Mouse (Mus musculus) thymus, postnatal 0 days (tissue): ENCODE measurements around the gene Sh3kbp1. TPM values are rescaled to one million over a fixed set of nuclear protein-coding genes. Genes with fewer than 3 reads are reported as not detected.

Experiments used
- DNase-seq: peaks from one replicate; pipeline ENCODE4 v3.0.0-alpha.2; 2015; ENCODE audit warnings: low spot score
- polyA plus RNA-seq: library from polyadenylated mRNA; unstranded; fragments of >200 nt; fragmentation: Nextera tagmentation; extraction: Ambion mirVana; gene quantifications from 2 replicates; pipeline ENCODE4 v1.2.1, GENCODE M21; 2015

Sh3kbp1 gene
- polyA plus RNA-seq, 1 experiment from 2014 or later: 190 TPM

DNA sequence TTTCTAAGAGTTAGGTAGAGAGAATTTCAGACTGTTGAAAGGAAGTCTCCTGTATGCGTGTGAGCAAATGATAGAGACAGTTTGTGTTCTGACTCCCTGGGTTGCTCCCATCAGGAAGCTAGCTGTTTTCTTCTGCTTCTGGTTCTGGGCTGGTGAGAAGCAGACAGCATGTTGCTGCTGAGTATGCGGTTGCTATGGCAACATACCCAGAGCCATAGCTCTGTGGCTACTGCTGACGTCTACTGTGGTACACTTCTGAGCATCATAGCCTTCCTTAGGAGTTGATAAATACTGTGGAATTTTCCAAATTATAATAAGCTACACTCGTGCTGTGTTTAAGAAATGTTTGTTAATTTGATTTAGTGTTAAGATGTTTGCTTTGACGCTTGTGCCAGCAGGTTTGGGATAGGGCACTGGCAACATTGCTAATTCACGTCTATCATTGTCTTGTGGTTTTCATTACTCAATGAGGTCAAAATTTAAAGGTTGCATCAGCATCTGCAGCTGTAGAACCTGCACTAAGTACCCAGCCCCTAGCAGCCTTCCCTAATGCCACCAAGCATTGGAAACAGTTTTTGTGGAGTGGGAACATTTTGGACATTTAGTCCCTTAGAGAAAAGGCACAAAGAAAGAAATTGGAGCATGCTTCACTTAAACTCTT lies 202.2 kb downstream of the Sh3kbp1 start:
- DNase-seq: no peak

DNA sequence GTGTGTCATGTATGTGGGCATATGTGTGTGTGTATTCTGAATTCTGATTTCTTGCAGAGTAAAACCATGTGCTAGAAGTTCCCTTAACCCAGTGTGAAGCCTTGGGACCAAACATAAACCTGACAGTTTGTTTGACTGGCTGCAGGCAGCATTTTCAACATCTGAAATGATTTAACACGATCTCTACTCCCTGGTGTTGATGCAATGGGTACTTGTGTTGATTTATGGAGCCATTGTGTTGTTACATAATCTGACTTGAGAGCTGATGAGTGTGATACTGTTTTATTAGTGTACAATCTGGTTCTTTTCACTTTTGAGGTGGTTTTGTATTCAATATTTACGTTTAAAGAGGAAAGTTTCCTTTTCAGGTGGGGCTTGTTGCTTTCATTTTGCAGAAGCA lies 204.1 kb downstream of the Sh3kbp1 start:
- DNase-seq: no peak

DNA sequence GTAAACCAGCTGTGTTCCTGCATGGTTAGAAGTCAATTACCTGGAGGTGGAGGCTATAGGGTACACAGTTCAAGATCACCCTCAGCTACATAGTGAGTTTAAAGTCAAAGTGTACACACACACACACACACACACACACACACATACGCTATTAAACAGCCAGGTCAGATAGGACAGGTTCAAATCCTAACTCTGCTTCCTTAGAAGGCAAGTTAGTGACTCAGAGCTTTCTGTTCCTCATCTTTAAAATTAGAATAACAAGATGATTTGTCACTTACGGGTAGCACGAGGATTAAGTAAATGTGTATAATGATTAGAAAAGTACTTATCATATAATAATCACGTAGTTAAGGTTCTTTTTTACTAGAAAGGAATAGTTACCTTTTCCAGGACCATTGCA lies 208.2 kb downstream of the Sh3kbp1 start:
- no peak for DNase-seq

DNA sequence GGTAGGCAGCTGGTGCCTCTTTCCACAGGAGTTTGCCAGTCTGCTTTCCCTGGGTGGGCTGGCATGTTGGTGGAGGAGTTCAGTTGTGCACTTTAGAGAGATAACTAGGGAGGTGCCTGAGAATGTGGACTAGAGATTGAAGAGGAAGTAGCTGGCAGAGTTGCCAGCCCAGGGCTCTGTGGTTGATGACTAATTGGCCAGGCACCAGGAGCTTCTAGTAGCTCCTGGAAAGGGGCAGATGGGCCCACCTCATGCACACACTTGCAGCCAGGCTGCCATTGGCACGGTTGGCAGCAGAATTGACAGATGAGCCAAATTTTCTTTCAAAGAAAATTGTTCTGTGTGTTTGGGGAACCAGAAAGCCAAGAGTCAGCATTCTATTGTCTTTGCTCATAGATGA lies 210.3 kb downstream of the Sh3kbp1 start:
- no peak for DNase-seq

DNA sequence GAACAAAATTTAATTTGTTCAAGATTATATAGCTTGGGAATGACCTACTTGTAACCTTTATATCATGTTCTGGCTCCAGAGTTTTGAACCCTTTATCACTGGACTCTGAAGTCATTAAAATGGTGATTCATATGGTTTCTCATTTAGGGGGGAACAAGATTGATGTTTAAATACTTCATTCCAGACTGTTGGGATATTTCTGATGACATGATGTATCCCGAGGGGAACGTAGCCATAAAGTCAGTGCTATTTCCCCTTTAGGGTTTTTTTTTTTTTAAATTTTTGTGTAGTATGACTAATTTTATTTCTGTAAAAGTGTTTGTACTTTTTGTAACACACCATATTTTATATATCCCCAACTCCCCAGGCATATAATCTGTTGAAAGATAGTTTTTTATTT lies 212.7 kb downstream of the Sh3kbp1 start:
- DNase-seq: no peak

DNA sequence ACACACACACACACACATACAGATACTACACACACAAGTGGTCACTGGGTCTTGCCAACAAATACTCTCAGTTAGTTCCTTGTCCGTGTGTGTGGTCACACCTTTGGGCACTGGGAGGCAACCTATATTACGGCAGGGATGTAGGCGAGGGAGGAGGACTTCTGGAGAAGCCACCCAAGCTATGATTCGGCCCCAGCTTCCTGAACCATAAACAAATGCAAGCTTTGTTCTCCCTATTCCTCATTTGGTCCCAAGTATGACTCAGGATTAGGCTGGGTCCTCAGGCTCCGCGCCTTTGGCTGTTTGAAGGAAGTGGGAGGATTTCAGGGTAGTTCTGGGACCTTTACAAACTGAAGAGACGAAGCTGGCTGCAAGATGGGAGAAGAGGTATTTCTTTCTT lies 213.2 kb downstream of the Sh3kbp1 start:
- no peak for DNase-seq

DNA sequence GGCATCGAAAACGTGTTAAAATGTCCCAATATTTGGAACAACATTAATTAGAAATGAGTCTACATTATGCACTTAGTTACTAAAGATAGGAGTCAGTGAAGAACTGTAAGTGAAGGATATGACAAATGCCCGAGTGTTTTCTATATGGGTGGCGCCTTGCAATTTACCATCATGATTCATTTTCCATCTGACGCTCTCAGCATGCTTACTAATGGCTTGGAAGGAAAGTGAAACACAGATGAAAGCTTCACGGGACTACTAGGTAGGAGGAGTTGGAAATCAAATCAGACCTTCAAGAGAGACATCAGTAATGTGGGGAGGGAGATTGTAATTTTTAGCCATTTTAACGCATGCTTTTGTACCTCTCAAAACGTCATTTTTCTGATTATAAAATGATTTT lies 223.7 kb downstream of the Sh3kbp1 start:
- no peak for DNase-seq

DNA sequence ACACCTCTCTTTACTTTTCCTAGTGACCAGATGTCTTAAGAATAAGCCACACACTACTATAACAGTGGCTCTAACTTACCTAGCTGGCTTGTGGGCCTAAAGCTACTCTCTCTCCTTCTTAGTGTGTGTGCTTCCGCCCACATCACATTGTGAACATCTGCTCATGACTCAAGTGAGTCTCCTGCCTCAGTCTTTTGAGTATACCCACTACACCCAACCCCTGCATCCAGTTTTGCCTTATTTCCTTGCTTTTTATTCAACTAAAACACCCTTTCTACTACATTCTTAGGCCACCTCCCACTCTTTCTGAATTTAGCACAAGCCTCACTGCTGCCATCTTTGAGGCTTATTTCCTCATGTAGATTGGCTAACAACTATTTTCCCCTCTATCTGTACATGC lies 229.8 kb downstream of the Sh3kbp1 start:
- DNase-seq: no peak

DNA sequence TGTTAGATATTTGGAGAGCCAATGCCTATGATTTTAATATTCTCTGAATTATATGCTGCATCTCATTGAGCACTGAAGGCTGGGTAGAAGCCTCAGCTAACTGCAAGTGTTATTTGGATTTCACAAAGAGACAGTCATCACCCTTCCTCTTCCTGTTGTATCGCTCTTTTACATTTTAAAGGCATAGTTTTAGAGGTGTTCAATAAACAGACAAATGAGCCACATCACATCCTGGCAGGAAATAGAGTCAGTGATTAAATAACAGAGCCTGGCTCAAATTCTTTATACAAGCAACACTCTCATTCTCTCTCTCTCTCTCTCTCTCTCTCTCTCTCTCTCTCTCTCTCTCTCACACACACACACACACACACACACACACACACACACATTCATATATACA lies 231.1 kb downstream of the Sh3kbp1 start:
- DNase-seq: no peak

DNA sequence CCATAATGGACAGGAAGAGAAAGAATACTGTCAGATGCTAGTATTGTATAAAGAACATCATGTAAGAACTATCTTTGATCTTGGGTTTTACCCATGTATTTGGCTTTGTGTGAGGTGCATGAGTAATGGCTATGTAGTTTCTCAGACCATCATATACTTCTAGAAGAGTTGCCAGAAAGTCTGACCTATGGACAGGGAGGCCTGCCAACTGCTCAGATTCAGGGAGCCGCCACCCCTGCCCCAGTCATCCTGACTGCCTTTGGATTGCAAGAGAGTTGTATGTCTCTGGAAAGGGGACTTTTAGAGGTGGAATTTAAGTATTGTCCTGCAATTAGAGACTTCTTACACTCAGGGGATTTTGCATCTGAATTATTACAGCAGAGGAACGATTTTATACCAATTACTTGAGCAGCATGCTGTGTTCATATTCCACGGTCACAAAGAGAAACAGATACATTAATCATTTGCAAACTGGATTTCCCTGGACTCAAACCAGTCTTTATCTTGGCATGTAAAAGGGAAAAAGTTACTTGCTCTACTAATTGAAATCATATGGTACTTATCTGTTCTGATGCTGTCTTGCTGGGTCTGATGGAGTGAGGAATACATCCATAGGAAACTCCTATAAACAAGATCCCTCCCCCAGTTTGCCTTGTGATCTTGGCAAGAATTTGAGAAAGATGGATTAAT lies 233.9 kb downstream of the Sh3kbp1 start:
- DNase-seq: no peak

DNA sequence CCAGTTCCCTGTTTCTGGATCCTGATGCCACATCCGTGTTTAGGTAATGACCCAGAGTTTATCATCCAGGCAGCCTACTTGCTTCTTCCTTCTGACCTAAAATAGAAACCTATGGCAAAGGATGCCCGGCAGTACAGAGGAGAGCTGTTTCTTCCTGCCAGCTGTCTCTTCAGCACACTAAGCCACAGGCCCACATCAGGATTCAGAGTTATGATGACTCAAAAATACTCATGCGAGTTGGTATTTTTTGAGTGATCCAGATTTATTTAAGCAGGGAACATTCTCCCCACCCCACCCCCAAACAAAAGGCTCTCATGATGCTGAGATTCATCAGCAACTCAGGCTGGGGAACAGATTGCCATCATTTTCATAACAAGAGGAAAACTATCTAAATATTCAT lies 240.6 kb downstream of the Sh3kbp1 start:
- DNase-seq: no peak

DNA sequence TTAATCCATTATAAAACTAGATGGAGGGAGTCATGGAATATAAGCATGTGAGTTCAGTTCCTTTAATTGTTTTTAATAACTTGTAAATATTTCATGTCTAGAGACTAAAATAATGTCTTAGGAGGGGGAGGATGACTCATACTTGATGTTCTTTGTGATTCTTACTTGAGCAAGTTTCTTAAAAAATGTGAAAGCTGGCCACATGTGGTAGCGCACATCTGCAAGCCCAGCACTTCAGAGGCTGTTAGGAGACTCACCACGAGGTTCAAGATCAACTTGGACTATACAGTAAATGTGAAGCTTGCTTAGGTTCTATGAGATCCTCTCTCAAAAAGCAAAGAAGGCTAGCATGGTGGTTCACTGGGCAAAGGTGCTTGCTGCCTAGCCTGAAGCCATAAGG lies 245.4 kb downstream of the Sh3kbp1 start:
- DNase-seq: no peak

DNA sequence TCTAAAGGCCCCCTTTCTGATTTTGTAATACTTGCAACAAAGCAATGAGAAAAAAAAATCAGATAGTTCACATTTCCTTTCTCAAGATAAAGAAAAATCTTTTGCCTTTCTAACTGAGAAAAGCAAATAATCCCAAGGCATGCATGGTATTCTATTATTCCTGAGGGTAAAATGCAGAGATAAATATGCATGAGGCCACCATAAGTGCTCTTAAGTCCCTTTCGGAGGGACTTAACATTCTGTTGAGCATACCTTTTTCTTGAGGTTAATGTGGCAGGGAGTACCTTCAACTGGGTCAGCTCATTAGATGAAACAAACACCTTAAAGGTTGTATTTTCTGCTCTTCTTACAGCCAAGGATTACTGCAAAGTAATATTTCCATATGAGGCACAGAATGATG lies 250.7 kb downstream of the Sh3kbp1 start:
- DNase-seq: no peak

DNA sequence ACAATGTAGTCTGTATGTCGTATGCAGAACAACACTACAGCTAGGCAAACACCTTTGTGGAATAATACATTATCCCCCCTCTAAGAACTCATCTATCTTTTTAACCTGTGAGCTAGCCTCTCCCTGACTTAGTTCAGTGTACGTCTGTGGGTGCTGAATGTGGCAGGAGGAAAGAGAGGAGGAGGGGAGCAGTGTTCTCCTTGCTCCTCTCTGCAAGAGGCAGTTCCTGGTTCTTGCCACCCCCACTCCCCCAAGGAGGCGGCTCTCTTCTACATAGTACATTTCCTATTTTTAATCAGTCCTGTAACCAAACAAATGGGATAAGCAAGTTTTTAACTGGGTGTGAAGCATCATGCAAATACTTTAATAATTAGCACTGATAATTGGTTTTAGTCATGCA lies 252.4 kb downstream of the Sh3kbp1 start:
- DNase-seq: no peak

DNA sequence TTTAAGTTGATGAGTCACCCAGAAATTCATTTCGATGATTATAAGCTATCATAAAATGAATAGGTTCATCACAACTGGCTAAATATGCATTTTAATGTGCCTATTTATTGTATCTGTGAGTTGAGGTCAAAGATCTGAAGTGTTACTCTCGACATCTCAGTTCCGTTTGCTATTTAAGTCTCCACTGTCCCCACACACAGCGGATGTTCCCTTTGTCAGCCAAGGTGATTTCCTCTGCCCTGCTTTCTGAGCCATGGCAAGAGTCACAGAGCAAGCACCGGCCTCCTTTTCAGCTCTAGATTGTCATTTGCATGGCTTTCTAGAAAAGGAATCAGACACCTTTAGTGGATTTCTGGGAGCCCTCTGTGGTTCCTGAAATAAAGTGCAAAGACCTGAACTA lies 254.5 kb downstream of the Sh3kbp1 start:
- no peak for DNase-seq

DNA sequence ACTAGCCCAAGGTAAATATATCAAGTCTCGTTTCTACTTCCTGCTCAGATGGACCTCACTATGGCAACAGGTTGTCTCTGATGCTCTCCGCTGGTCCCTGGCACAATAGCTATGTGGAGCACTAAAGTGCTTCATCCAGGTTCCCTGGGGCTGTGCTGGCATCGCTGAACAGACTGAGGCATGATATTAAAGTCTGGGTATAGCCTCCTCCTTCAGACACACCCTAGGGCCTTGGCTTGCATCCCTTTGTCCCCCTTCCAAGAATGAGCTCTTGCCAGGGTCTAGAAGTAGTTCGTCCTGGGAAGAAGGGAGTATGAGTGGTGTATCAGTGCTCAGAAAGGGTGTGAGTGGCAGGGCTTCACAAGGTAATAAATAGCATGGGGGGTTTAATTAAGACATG lies 269.5 kb downstream of the Sh3kbp1 start:
- no peak for DNase-seq

DNA sequence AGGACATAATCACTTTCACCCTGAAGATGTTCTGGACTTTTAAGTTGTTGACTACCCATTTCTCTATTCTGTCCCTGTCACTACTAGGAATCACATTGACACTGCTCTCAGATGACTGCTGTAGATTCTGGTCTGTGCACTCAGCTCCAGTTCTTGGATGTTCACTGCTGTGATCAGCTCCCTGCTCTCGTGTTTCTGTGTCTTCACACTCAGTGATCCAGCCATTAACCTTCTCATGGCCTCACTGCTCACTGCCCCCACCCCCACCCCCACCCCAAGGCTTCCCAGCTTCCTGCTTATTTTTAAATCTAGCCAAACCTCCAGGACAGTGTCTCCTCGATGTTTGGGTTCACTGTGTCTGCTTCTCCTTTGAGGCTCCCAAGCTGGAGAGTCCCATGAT lies 271.0 kb downstream of the Sh3kbp1 start:
- no peak for DNase-seq

DNA sequence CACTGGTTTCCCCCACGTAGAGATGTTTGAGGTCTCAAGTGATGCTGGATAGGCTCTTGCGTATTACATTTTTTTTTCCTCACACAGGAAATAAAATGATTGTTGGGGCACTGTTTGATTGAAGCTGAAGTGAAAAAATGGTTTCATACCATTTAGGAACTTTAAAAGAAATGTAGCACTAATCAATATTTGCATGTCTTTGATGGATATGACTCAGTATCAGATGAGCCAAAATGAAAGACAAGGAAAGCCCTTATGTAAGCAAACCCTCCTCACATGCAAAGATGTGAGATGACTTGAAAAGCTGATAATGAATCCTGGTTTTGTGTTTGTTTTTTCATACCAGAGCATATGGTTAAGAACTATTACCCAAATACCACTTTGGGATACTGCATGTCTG lies 272.0 kb downstream of the Sh3kbp1 start:
- no peak for DNase-seq

DNA sequence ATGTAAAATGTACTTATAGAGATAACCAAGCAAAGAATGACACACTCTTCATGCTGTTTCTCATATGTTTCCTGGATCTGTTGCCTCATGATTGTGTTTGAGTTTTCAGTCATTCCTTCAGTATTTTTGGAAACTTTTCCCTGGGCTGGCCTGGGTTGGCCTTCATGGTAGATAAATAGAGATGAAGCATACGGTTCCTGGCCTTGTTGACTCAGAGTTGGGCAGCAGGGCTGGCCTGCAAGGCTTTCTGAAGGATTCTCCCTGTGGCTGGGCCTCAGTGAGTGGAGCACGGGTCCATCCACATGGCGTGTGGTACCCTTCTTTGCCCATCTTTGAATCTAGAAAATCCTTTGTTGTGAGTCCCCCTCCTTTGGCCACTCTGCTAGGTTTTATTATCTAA lies 276.3 kb downstream of the Sh3kbp1 start:
- no peak for DNase-seq

DNA sequence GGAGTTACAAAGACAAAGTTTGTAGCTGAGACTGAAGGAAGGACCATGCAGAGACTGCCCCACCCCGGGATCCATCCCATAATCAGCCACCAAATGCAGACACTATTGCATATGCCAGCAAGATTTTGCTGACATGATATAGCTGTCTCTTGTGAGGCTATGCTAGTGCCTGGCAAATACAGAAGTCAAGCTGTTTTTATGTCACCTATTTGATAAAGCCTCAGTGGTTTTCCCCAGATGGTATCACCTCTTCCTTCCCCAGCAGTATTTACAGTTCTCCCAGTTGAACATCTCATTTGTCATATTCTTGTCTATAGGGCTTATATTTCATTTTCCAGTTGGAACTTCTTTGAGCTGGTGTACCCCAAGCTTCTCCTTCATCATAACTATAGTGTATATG lies 280.6 kb downstream of the Sh3kbp1 start:
- no peak for DNase-seq

DNA sequence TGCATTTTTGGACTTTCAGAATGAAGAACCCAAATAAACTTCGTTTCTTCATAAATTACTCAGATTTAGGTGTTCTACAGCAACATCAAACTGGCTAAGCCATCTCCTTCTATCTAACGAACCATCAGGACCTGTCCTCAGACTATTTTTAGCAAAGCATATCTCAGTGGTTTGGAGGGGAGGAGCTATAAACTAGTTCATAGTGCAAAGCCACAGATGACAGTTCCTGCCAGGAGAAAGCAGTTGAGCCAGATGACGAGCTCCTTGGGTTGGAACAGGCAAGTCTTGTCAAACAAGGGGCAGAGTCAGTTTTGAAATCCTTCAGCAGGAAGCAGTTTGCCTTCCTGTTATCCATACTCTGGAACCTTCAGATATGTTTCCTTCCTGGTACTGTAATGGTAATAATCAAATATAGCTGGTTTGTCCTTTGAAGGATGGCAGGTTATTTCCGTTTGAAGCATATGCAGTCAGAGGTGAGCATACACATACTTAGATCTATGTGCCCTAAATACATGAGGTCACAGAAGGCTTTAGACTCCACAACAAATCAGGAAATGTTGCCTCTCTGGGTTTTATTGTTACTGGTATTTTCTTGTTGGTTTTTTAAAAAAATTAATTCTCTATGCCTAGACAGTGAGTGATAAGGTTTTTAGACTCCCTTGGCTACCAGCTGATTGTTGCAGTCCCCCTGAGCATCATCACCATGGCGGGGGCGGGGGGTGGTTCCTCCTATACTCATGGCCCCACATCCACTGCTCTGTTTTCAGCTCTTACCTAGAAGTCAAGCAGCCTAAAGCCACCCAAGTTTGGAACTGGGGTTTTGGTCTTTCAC lies 282.6 kb downstream of the Sh3kbp1 start:
- DNase-seq: peak; percentile 34

DNA sequence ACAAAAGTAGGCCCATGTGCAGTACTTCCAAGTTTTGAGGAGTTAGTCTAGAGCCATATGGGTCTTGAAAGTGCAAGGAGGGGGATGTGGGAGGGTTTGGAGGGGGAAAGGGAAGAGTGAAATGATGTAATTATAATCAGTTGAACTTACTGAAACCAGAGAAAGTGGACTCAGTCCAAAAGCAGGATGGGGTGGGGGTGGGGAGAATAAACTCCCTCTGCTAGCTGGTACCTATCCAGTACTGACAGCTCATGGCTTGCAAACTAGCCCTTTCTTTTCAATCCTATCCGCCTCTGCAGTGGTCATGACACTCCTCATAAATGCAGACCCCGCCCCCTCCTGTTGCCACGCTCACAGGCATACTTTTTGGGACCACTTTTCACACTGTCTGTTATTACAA lies 283.5 kb downstream of the Sh3kbp1 start:
- no peak for DNase-seq

DNA sequence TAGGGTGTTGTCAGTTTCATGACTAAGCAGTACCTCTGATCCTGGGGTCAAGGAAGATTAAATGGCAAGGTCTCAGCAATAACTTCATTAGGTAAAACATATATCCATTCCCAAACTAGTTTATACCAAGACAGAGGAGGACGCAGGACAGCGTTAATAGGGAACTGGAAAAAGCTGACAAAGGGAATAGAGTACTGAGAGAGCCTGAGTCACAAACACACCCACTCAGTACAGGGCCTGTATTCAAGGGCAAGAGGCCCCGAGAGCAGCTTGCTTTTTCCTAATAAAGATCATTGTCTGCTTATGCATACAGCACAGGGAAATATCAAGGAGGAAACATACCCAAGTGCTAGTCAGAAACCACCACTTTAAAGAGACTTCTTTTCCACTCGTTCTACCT lies 284.5 kb downstream of the Sh3kbp1 start:
- no peak for DNase-seq
